Mouse (Mus musculus) bone marrow macrophage, adult 2 months (primary cell): ENCODE measurements at regions not wholly inside any gene's neighbourhood (a gene's known extent, or its start where the extent isn't known, plus 50 kb on each side); places are given as distances from the start of the nearest gene placed in this dataset.

ENCODE experiments used
- CTCF ChIP-seq: IDR thresholded peaks from 2 replicates; pipeline ENCODE4 v1.5.1; 2012; ENCODE audit warnings: low read depth, mild to moderate bottlenecking, low read length, moderate library complexity
- POLR2A ChIP-seq: IDR thresholded peaks from 2 replicates; pipeline ENCODE4 v1.6.1; 2012; ENCODE audit warnings: mild to moderate bottlenecking, low read depth, low read length, borderline replicate concordance

GRCm38 (mm10) chr16:49642696-49643095 lies 56.3 kb upstream of the Ift57 start:
- TF ChIP-seq POLR2A (no peak), CTCF (no peak)
